Mouse (Mus musculus): ENCODE results near the gene Aig1.

- TF ChIP-seq CTCF (IDR thresholded peaks at IDR 0.05; ENCODE audit: borderline replicate concordance, insufficient read depth, low read length) (no peak), POLR2A (IDR thresholded peaks at IDR 0.05; ENCODE audit: low read depth, low read length) (no peak)
Measured at GRCm38 (mm10) chr10:13870531-13870930, 1.8 kb upstream of the Aig1 start.

Measured in embryonic fibroblast, embryonic 13.5 days (primary cell).